Mouse (Mus musculus) embryonic facial prominence, embryonic 15.5 days (tissue): ENCODE results near the gene Rsph1. TPM values are rescaled to one million over a fixed set of nuclear protein-coding genes. Genes with fewer than 3 reads are reported as not detected.
A peak's percentile ranks its signal among the peaks of the same experiment; 100 is the strongest.

ENCODE experiments used
- ATAC-seq: fragments of 200-750 bp; cut with Nextera tagmentation; 2 replicates; pipeline ENCODE4 v1.8.0; 2017; ENCODE audit warnings: low read depth, moderate TSS enrichment; ENCODE audit not compliant: insufficient number of reproducible peaks, low FRiP score, low TSS enrichment
- H3K27ac ChIP-seq: fragments of 300-500 bp; sonication (generic); replicated peaks from 2 replicates; pipeline ENCODE4 v1.5.1; 2015; ENCODE audit warnings: mild to moderate bottlenecking, inconsistent platforms
- H3K27me3 ChIP-seq: fragments of 300-500 bp; sonication (generic); 2 replicates; pipeline ENCODE4 v1.6.1; 2015; ENCODE audit warnings: inconsistent platforms
- H3K36me3 ChIP-seq: fragments of 300-500 bp; sonication (generic); 2 replicates; pipeline ENCODE4 v1.6.1; 2015; ENCODE audit warnings: mild to moderate bottlenecking, inconsistent platforms
- H3K4me1 ChIP-seq: fragments of 300-500 bp; sonication (generic); 2 replicates; pipeline ENCODE4 v1.6.1; 2015; ENCODE audit warnings: inconsistent platforms
- H3K4me2 ChIP-seq: fragments of 300-500 bp; sonication (generic); replicated peaks from 2 replicates; pipeline ENCODE4 v1.6.1; 2015; ENCODE audit warnings: mild to moderate bottlenecking, inconsistent platforms
- H3K4me3 ChIP-seq: fragments of 300-500 bp; sonication (generic); replicated peaks from 2 replicates; pipeline ENCODE4 v1.5.1; 2015; ENCODE audit warnings: mild to moderate bottlenecking, inconsistent platforms
- H3K9ac ChIP-seq: fragments of 300-500 bp; sonication (generic); 2 replicates; pipeline ENCODE4 v1.6.1; 2015; ENCODE audit warnings: inconsistent platforms
- H3K9me3 ChIP-seq: fragments of 300-500 bp; sonication (generic); replicated peaks from 2 replicates; pipeline ENCODE4 v1.6.1; 2016; ENCODE audit warnings: inconsistent platforms
- WGBS: fragments of 180-500 bp; shearing (Covaris S2); methylation state at CpG from one replicate; pipeline ENCODE4 v1.1.7; 2015; 5-methylcytosine and 5-hydroxymethylcytosine counted together
- polyA plus RNA-seq: library from polyadenylated mRNA; unstranded; fragments of >200 nt; fragmentation: Nextera tagmentation; extraction: Ambion mirVana; gene quantifications from 2 replicates; pipeline ENCODE4 v1.2.1, GENCODE M21; 2015

The Rsph1 gene
- polyA plus RNA-seq, 1 experiment from 2014 or later, result 34.3 TPM

- ATAC-seq, result no peak
- no peaks in the 10 kb centered on the region for H3K9me3 ChIP-seq
- 0 out of 2 replicates have a peak, but pooled peaks cover 4% of the 10 kb centered on the region for H3K4me1 ChIP-seq
- no peaks in the 10 kb centered on the region for H3K36me3 ChIP-seq
- 90% methylated on average over 5 of the region's 5 CpGs for WGBS
- H3K4me2 ChIP-seq, result no peak overlapping the region
- H3K27me3 ChIP-seq, result no peaks in the 10 kb centered on the region
- no peak overlapping the region for H3K27ac ChIP-seq
- H3K9ac ChIP-seq, result no peak overlapping the region
- no peak overlapping the region for H3K4me3 ChIP-seq
Measured at GRCm38 (mm10) chr17:31263770-31264169, 13.4 kb downstream of the Rsph1 start.

- ATAC-seq, result no peak
Measured at GRCm38 (mm10) chr17:31262715-31263114, 14.5 kb downstream of the Rsph1 start.

GRCm38 (mm10) chr17:31261352-31261751 lies 15.8 kb downstream of the Rsph1 start:
- no peak for ATAC-seq
- whole genome bisulfite sequencing, result 80% methylated on average over 6 of the region's 6 CpGs
- no peaks in the 10 kb centered on the region for H3K36me3 ChIP-seq
- no peak overlapping the region for H3K4me2 ChIP-seq
- H3K27me3 ChIP-seq, result no peaks in the 10 kb centered on the region
- no peaks in the 10 kb centered on the region for H3K9me3 ChIP-seq
- H3K4me3 ChIP-seq, result no peak overlapping the region
- H3K9ac ChIP-seq, result no peak overlapping the region
- no peak overlapping the region for H3K27ac ChIP-seq
- 0 out of 2 replicates have a peak, but pooled peaks cover 4% of the 10 kb centered on the region for H3K4me1 ChIP-seq

More at GRCm38 (mm10) chr17:31262715-31263114, 14.5 kb downstream of the Rsph1 start:
- WGBS, result 53% methylated on average over 5 of the region's 5 CpGs
- Histone ChIP-seq H3K27ac (no peak overlapping the region), H3K4me2 (no peak overlapping the region), H3K9me3 (no peaks in the 10 kb centered on the region), H3K4me1 (0 out of 2 replicates have a peak, but pooled peaks cover 4% of the 10 kb centered on the region), H3K4me3 (no peak overlapping the region), H3K36me3 (no peaks in the 10 kb centered on the region), H3K27me3 (no peaks in the 10 kb centered on the region), H3K9ac (no peak overlapping the region)

GRCm38 (mm10) chr17:31260430-31260829 lies 16.8 kb downstream of the Rsph1 start:
- 78% methylated on average over 7 of the region's 7 CpGs for WGBS

GRCm38 (mm10) chr17:31259825-31260224 lies 17.4 kb downstream of the Rsph1 start:
- WGBS, result 66% methylated on average over 4 of the region's 4 CpGs
- no peak overlapping the region for H3K4me3 ChIP-seq
- no peaks in the 10 kb centered on the region for H3K27me3 ChIP-seq
- no peak overlapping the region for H3K4me2 ChIP-seq
- no peak for ATAC-seq
- no peaks in the 10 kb centered on the region for H3K9me3 ChIP-seq
- no peak overlapping the region for H3K9ac ChIP-seq
- no peak overlapping the region for H3K27ac ChIP-seq
- H3K4me1 ChIP-seq, result no peaks in the 10 kb centered on the region
- H3K36me3 ChIP-seq, result no peaks in the 10 kb centered on the region

More at GRCm38 (mm10) chr17:31260430-31260829, 16.8 kb downstream of the Rsph1 start:
- Histone ChIP-seq H3K9ac (no peak overlapping the region), H3K4me3 (no peak overlapping the region), H3K27ac (no peak overlapping the region), H3K9me3 (no peaks in the 10 kb centered on the region), H3K27me3 (no peaks in the 10 kb centered on the region), H3K4me1 (0 out of 2 replicates have a peak, but pooled peaks cover 4% of the 10 kb centered on the region), H3K4me2 (no peak overlapping the region), H3K36me3 (no peaks in the 10 kb centered on the region)
- no peak for ATAC-seq

- Histone ChIP-seq H3K4me3 (no peak overlapping the region), H3K4me2 (no peak overlapping the region), H3K27me3 (no peaks in the 10 kb centered on the region), H3K36me3 (no peaks in the 10 kb centered on the region), H3K9me3 (no peaks in the 10 kb centered on the region), H3K27ac (no peak overlapping the region), H3K9ac (no peak overlapping the region), H3K4me1 (peaks cover 4% of the 10 kb centered on the region)
- 78% methylated on average over 4 of the region's 4 CpGs for WGBS
- ATAC-seq, result no peak
Measured at GRCm38 (mm10) chr17:31259145-31259544, 18.0 kb downstream of the Rsph1 start.

- H3K4me3 ChIP-seq, result no peak overlapping the region
- H3K4me2 ChIP-seq, result no peak overlapping the region
- no peak overlapping the region for H3K27ac ChIP-seq
- no peaks in the 10 kb centered on the region for H3K36me3 ChIP-seq
- no peaks in the 10 kb centered on the region for H3K27me3 ChIP-seq
- H3K4me1 ChIP-seq, result peaks cover 4% of the 10 kb centered on the region
- no peak overlapping the region for H3K9ac ChIP-seq
- WGBS, result 69% methylated on average over 9 of the region's 9 CpGs
- no peak for ATAC-seq
- H3K9me3 ChIP-seq, result no peaks in the 10 kb centered on the region
Measured at GRCm38 (mm10) chr17:31258310-31258865, 18.8 kb downstream of the Rsph1 start.

- H3K4me3 ChIP-seq, result no peak overlapping the region
- H3K4me1 ChIP-seq, result peaks cover 4% of the 10 kb centered on the region
- H3K27me3 ChIP-seq, result no peaks in the 10 kb centered on the region
- no peak overlapping the region for H3K9ac ChIP-seq
- H3K4me2 ChIP-seq, result no peak overlapping the region
- no peaks in the 10 kb centered on the region for H3K9me3 ChIP-seq
- no peaks in the 10 kb centered on the region for H3K36me3 ChIP-seq
- 83% methylated on average over 12 of the region's 12 CpGs for WGBS
- no peak overlapping the region for H3K27ac ChIP-seq
- no peak for ATAC-seq
Measured at GRCm38 (mm10) chr17:31257898-31258297, 19.3 kb downstream of the Rsph1 start.

- 64% methylated on average over 1 of the region's 1 CpGs for WGBS
- no peak for ATAC-seq
Measured at GRCm38 (mm10) chr17:31257149-31257548, 20.0 kb downstream of the Rsph1 start.

GRCm38 (mm10) chr17:31254463-31254931 lies 22.7 kb downstream of the Rsph1 start:
- Histone ChIP-seq H3K9ac (no peak overlapping the region), H3K27ac (no peak overlapping the region), H3K4me1 (peaks cover 4% of the 10 kb centered on the region), H3K36me3 (no peaks in the 10 kb centered on the region), H3K27me3 (no peaks in the 10 kb centered on the region), H3K4me2 (peak overlapping the region; percentile 17; the same call in 1 of the 2 replicates), H3K4me3 (no peak overlapping the region), H3K9me3 (no peaks in the 10 kb centered on the region)
- no peak for ATAC-seq
- WGBS, result 6% methylated on average over 8 of the region's 9 CpGs

More at GRCm38 (mm10) chr17:31257149-31257548, 20.0 kb downstream of the Rsph1 start:
- H3K4me2 ChIP-seq, result no peak overlapping the region
- peaks cover 4% of the 10 kb centered on the region for H3K4me1 ChIP-seq
- H3K9ac ChIP-seq, result no peak overlapping the region
- H3K27ac ChIP-seq, result no peak overlapping the region
- no peaks in the 10 kb centered on the region for H3K36me3 ChIP-seq
- no peak overlapping the region for H3K4me3 ChIP-seq
- H3K9me3 ChIP-seq, result no peaks in the 10 kb centered on the region
- no peaks in the 10 kb centered on the region for H3K27me3 ChIP-seq

- Histone ChIP-seq H3K4me3 (no peak overlapping the region), H3K27ac (no peak overlapping the region), H3K4me2 (0 out of 2 replicates have a peak overlapping the region, but pooled peaks have one; percentile 17), H3K36me3 (no peaks in the 10 kb centered on the region), H3K9ac (no peak overlapping the region), H3K27me3 (no peaks in the 10 kb centered on the region), H3K4me1 (peaks cover 4% of the 10 kb centered on the region), H3K9me3 (no peaks in the 10 kb centered on the region)
- WGBS, result 57% methylated on average over 5 of the region's 5 CpGs
- no peak for ATAC-seq
Measured at GRCm38 (mm10) chr17:31253951-31254350, 23.2 kb downstream of the Rsph1 start.

GRCm38 (mm10) chr17:31247144-31247543 lies 30.0 kb downstream of the Rsph1 start:
- H3K27ac ChIP-seq, result no peak overlapping the region
- no peaks in the 10 kb centered on the region for H3K4me1 ChIP-seq
- no peaks in the 10 kb centered on the region for H3K36me3 ChIP-seq
- no peaks in the 10 kb centered on the region for H3K9me3 ChIP-seq
- ATAC-seq, result no peak
- no peak overlapping the region for H3K4me3 ChIP-seq
- no peak overlapping the region for H3K9ac ChIP-seq
- H3K27me3 ChIP-seq, result no peaks in the 10 kb centered on the region
- WGBS, result 49% methylated on average over 5 of the region's 5 CpGs
- no peak overlapping the region for H3K4me2 ChIP-seq
